Mouse (Mus musculus) CH12.LX (cell line): ENCODE results near the gene St8sia1. TPM values are rescaled to one million over a fixed set of nuclear protein-coding genes. Genes with fewer than 3 reads are reported as not detected.

Experiments
- DNase-seq: peaks from one replicate; pipeline ENCODE4 v3.0.0-alpha.2; 2013; ENCODE audit errors: extremely low read depth
- H3K27ac ChIP-seq: 2 replicates; pipeline ENCODE4 v1.5.1; 2012; ENCODE audit warnings: low read depth, mild to moderate bottlenecking, control low read depth, moderate library complexity; ENCODE audit not compliant: insufficient read depth
- H3K27me3 ChIP-seq: replicated peaks from 2 replicates; pipeline ENCODE3; 2012; ENCODE audit warnings: inconsistent platforms
- H3K36me3 ChIP-seq, 2 experiments: replicated peaks in 1 of 2; 2 replicates each; pipeline versions ENCODE3 to v1.6.1; 2012; ENCODE audit warnings: inconsistent platforms in 1 of 2, low read length in 1 of 2, mild to moderate bottlenecking in 1 of 2, mixed read lengths in 1 of 2, moderate library complexity in 1 of 2; ENCODE audit not compliant: control insufficient read depth in 1 of 2, insufficient read depth in 1 of 2
- H3K4me1 ChIP-seq, 2 experiments: 2 replicates each; pipeline ENCODE4 v1.6.1; 2012; ENCODE audit warnings: inconsistent platforms in 1 of 2, moderate library complexity in 1 of 2; ENCODE audit not compliant: insufficient read depth in 2 of 2, control insufficient read depth in 1 of 2
- H3K4me2 ChIP-seq: 2 replicates; pipeline ENCODE4 v1.6.1; 2012; ENCODE audit warnings: low read depth, mild to moderate bottlenecking, control low read depth; ENCODE audit not compliant: poor library complexity, insufficient read depth, severe bottlenecking
- H3K4me3 ChIP-seq, 3 experiments: fragments of 150-350 bp in 1 of 3; sonication (generic) in 1 of 3; replicated peaks in 1 of 3; 2 replicates each; pipeline versions ENCODE3 to v1.5.1; 2011 to 2012; ENCODE audit warnings: low read depth in 2 of 3, low read length in 2 of 3, mild to moderate bottlenecking in 2 of 3, moderate library complexity in 2 of 3, control low read depth in 1 of 3, improper control_type of control experiment in 1 of 3, inconsistent platforms in 1 of 3, mixed read lengths in 1 of 3; ENCODE audit not compliant: poor library complexity in 1 of 3
- H3K79me2 ChIP-seq: replicated peaks from 2 replicates; pipeline ENCODE4 v1.6.1; 2012; ENCODE audit warnings: mild to moderate bottlenecking, moderate library complexity; ENCODE audit not compliant: control insufficient read depth, poor library complexity, insufficient read depth, severe bottlenecking; ENCODE audit errors: extremely low read depth
- H3K9ac ChIP-seq: 2 replicates; pipeline ENCODE4 v1.6.1; 2012; ENCODE audit warnings: low read depth, mild to moderate bottlenecking, control low read depth, moderate library complexity; ENCODE audit not compliant: insufficient read depth
- H3K9me3 ChIP-seq: replicated peaks from 2 replicates; pipeline ENCODE3; 2012; ENCODE audit warnings: low read length, inconsistent platforms, mixed read lengths
- CHD2 ChIP-seq: IDR thresholded peaks from 2 replicates; pipeline ENCODE4 v1.6.1; 2011; ENCODE audit warnings: low read length, improper control_type of control experiment
- HCFC1 ChIP-seq: IDR thresholded peaks from 2 replicates; pipeline ENCODE4 v1.6.1; 2012; ENCODE audit warnings: low read depth, mild to moderate bottlenecking, inconsistent platforms, low read length, improper control_type of control experiment
- NRF1 ChIP-seq: IDR thresholded peaks from 2 replicates; pipeline ENCODE4 v1.6.1; 2014; ENCODE audit warnings: low read depth, mild to moderate bottlenecking, inconsistent platforms, low read length, improper control_type of control experiment, moderate library complexity
- RAD21 ChIP-seq: IDR thresholded peaks from 2 replicates; pipeline ENCODE4 v1.6.1; 2011; ENCODE audit warnings: low read depth, mild to moderate bottlenecking, low read length, improper control_type of control experiment, moderate library complexity
- SIN3A ChIP-seq: IDR thresholded peaks from 2 replicates; pipeline ENCODE4 v1.6.1; 2012; ENCODE audit warnings: low read length, improper control_type of control experiment, inconsistent platforms
- TCF12 ChIP-seq: IDR thresholded peaks from 2 replicates; pipeline ENCODE4 v1.6.1; 2014; ENCODE audit warnings: low read depth, mild to moderate bottlenecking, inconsistent platforms, low read length, improper control_type of control experiment
- ZMIZ1 ChIP-seq: IDR thresholded peaks from 2 replicates; pipeline ENCODE4 v1.6.1; 2012; ENCODE audit warnings: low read depth, mild to moderate bottlenecking, inconsistent platforms, low read length, improper control_type of control experiment
- ZNF384 ChIP-seq: IDR thresholded peaks from 2 replicates; pipeline ENCODE4 v1.6.1; 2012; ENCODE audit warnings: low read depth, low read length, improper control_type of control experiment, inconsistent platforms
- dilution Hi-C: fragments of 300-500 bp; cut with MboI; formaldehyde crosslinking; loops from 2 replicates; pipeline ENCODE4 v1.14.3; 2020; ENCODE audit warnings: low sequenced_read_pairs; ENCODE audit not compliant: extremely low pct_unique_long_range_greater_than_20kb, extremely low pct_ligation_motif_present
- in situ Hi-C: fragments of 300-500 bp; cut with MboI; formaldehyde crosslinking; loops from 3 replicates; pipeline ENCODE4 v1.14.3; 2019; ENCODE audit warnings: low sequenced_read_pairs, low pct_ligation_motif_present, low pct_unique_long_range_greater_than_20kb, mixed read lengths
- polyA plus RNA-seq: library from polyadenylated mRNA; unstranded; fragments of >175 nt; gene quantifications from 2 replicates; pipeline ENCODE4 v1.2.1, GENCODE M21; 2012; ENCODE audit warnings: low read depth; ENCODE audit not compliant: insufficient read length
- total RNA-seq, 2 experiments: library from RNA; depleted of rRNA; stranded (reverse); fragments of 300-350 nt in 1 of 2; fragments of >200 nt in 1 of 2; gene quantifications; 2 replicates each; pipeline ENCODE4 v1.2.3; 2012 to 2014

The St8sia1 gene
- total and polyA plus RNA-seq, 3 experiments: 0.13 to 0.51 (median 0.20) TPM

- no peaks in the 10 kb centered on the region for H3K36me3 ChIP-seq
- H3K27ac ChIP-seq: no peak overlapping the region
- no peak overlapping the region for H3K4me3 ChIP-seq
- peaks cover 0 to 10% of the 10 kb centered on the region in 2 experiments; a peak in 1 of 4 replicates for H3K4me1 ChIP-seq
- no peak for TF ChIP-seq CHD2
- no peaks in the 10 kb centered on the region for H3K27me3 ChIP-seq
- dilution Hi-C loops (no loop called here), in situ Hi-C loops (no loop called here)
- H3K79me2 ChIP-seq: no peaks in the 10 kb centered on the region
- no peaks in the 10 kb centered on the region for H3K9me3 ChIP-seq
- H3K9ac ChIP-seq: no peak overlapping the region
- no peak for DNase-seq
- H3K4me2 ChIP-seq: no peak overlapping the region
Observed at GRCm38 (mm10) chr6:142926901-142927605, 37.2 kb downstream of the St8sia1 start.

- H3K4me2 ChIP-seq: no peak overlapping the region
- DNase-seq: no peak
- no peaks in the 10 kb centered on the region for H3K27me3 ChIP-seq
- dilution Hi-C loops (no loop called here), in situ Hi-C loops (no loop called here)
- no peak overlapping the region for H3K27ac ChIP-seq
- H3K4me1 ChIP-seq: peaks cover 0 to 15% of the 10 kb centered on the region in 2 experiments; a peak in 2 of 4 replicates
- no peaks in the 10 kb centered on the region for H3K79me2 ChIP-seq
- H3K9me3 ChIP-seq: no peaks in the 10 kb centered on the region
- no peaks in the 10 kb centered on the region for H3K36me3 ChIP-seq
- no peak overlapping the region for H3K4me3 ChIP-seq
- TF ChIP-seq ZNF384: no peak
- TF ChIP-seq NRF1: no peak
- no peak for TF ChIP-seq ZMIZ1
- TF ChIP-seq RAD21: no peak
- H3K9ac ChIP-seq: no peak overlapping the region
Observed at GRCm38 (mm10) chr6:142925921-142926320, 38.3 kb downstream of the St8sia1 start.

GRCm38 (mm10) chr6:142925374-142925773 is 38.9 kb downstream of the St8sia1 start:
- H3K9me3 ChIP-seq: no peaks in the 10 kb centered on the region
- in situ Hi-C loops: no loop called here
- no peaks in the 10 kb centered on the region for H3K36me3 ChIP-seq
- H3K4me3 ChIP-seq: no peak overlapping the region
- TF ChIP-seq HCFC1 (no peak), TCF12 (no peak), SIN3A (no peak)
- dilution Hi-C loops: no loop called here
- no peaks in the 10 kb centered on the region for H3K27me3 ChIP-seq
- no peak overlapping the region for H3K4me2 ChIP-seq
- no peak for DNase-seq
- no peak overlapping the region for H3K27ac ChIP-seq
- peaks cover 0 to 16% of the 10 kb centered on the region in 2 experiments; a peak in 2 of 4 replicates for H3K4me1 ChIP-seq
- no peak overlapping the region for H3K9ac ChIP-seq
- H3K79me2 ChIP-seq: no peaks in the 10 kb centered on the region
